Mouse (Mus musculus): ENCODE measurements around the gene Hdac9.

- no peak for TF ChIP-seq POLR2A (IDR thresholded peaks at IDR 0.05; ENCODE audit: borderline replicate concordance, low read depth, low read length)
- no peak for TF ChIP-seq CTCF (IDR thresholded peaks at IDR 0.05; ENCODE audit: low read depth, low read length)
Measured at GRCm38 (mm10) chr12:34797389-34797788, 119.5 kb downstream of the Hdac9 start.

Measured in bone marrow macrophage, adult 2 months (primary cell).